Mouse (Mus musculus) heart, adult 2 months (tissue): ENCODE data around the gene Lgi2.

ENCODE experiments used
- CTCF ChIP-seq: fragments of 200-600 bp; IDR thresholded peaks from 2 replicates; pipeline ENCODE4 v1.8.1; 2022; ENCODE audit warnings: antibody characterized with exemption, mild to moderate bottlenecking, moderate library complexity
- EP300 ChIP-seq: fragments of 200-500 bp; IDR thresholded peaks from 2 replicates; pipeline ENCODE4 v1.6.1; 2011; ENCODE audit warnings: low read depth, low read length, control low read depth; ENCODE audit not compliant: insufficient read depth
- POLR2A ChIP-seq: fragments of 200-500 bp; IDR thresholded peaks from 2 replicates; pipeline ENCODE4 v1.6.1; 2011; ENCODE audit warnings: mild to moderate bottlenecking, low read depth, low read length, control low read depth; ENCODE audit not compliant: insufficient read depth

GRCm38 (mm10) chr5:52524207-52524606 lies 42.1 kb downstream of the Lgi2 start:
- TF ChIP-seq CTCF: peak; percentile 73
- no peak for TF ChIP-seq POLR2A
- TF ChIP-seq EP300: no peak
